Mouse (Mus musculus): Measurements from ENCODE around the gene Aig1. TPM values are rescaled to one million over a fixed set of nuclear protein-coding genes. Genes with fewer than 3 reads are reported as not detected.

Aig1 gene
- total RNA-seq, 1 experiment from 2014 or later: 27.1 TPM

DNA sequence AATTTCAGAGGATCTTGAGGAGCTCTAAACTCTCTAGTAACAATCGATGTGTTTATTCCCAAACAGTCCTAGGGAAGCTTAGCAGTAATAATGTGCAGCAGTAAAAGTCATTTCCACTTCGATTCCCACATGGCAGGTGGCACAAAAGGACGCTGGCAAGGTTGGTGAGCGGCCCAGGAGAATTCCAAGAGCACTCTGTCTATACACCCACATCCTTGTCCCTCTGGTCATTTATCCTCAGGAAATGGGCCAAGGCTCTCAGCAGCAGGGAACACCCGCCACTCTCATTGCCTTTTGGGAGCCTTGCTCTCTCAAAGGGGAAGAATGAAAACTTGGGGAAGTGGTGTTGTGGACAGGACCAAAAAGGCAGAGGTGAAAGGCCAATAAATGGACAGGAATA, 245.0 kb downstream of the Aig1 start:
- no peak for DNase-seq

DNA sequence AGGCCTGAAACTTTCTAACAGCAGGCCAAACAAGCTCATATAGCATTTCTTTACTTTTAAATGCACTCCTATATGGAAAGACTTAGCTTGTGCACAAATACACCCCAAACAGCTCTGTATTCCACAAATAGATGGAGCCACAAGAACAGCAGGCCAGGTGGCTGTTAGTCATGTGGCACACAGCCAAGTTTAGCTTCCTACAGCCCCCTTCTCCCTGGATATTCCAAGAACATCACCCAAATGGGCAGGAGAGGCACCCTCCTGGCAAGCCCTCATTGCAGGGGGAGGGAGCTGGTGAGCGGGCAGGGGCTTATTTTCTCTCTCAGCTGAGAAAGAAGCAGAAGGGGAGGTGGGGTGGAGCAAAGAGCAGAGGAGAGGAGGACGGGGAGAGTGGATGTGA, 267.9 kb downstream of the Aig1 start:
- no peak for DNase-seq

DNA sequence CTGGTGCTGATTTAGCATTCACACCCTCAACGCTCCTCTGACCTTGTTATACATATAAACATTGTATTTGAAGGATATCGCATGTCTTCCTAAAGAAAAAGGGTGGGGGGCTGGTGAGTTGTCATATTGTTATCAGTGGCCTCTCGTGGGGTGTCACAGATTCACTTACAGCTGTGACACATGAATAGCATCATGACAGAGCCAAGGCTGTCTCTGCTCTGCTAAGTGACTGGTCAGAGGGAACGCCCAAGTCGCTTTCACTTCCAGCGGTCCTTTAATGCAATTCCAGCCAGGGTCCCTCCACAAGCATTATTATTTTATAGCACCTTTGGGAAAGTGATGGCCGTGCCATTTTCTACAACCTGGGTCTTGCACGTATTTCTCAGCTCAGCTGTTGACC, 271.3 kb downstream of the Aig1 start:
- DNase-seq: no peak

Other genes starting within 250 kb of the Aig1 start
- gene Hivep2, start 97.1 kb upstream of the Aig1 start, total RNA-seq (2021): 27.2 and 31.2 TPM in 2 replicates